Mouse (Mus musculus) thymus, adult 2 months (tissue): ENCODE results near the gene Pank1.

ENCODE experiments used
- CTCF ChIP-seq: fragments of 200-500 bp; IDR thresholded peaks from 2 replicates; pipeline ENCODE4 v1.5.1; 2012; ENCODE audit warnings: mild to moderate bottlenecking, control low read depth, low read length, moderate library complexity, borderline replicate concordance; ENCODE audit not compliant: control insufficient read depth, poor library complexity, insufficient read depth; ENCODE audit errors: extremely low read depth
- POLR2A ChIP-seq: fragments of 200-500 bp; IDR thresholded peaks from 2 replicates; pipeline ENCODE4 v1.6.1; 2012; ENCODE audit warnings: mild to moderate bottlenecking, low read length, control low read depth, moderate library complexity; ENCODE audit not compliant: control insufficient read depth, poor library complexity, insufficient read depth; ENCODE audit errors: extremely low read depth

- TF ChIP-seq CTCF (no peak), POLR2A (no peak)
Measured at GRCm38 (mm10) chr19:34904032-34904431, 24.8 kb upstream of the Pank1 start.
